ENCODE assay signal across 7 mouse cellular contexts in genomic region chr17:8468716-8469344, GRCm38 (mm10). TPM values are rescaled to one million over a fixed set of nuclear protein-coding genes. Genes with fewer than 3 reads are reported as not detected.
DNase-seq lines count a peak whose midpoint lies in the region; ATAC-seq and TF ChIP-seq lines count a peak whose summit lies in the region.

No protein-coding gene starts in this region.

- no peaks in the 10 kb centered on the region for H3K36me3 ChIP-seq in intestine, embryonic 16.5 days (ENCODE audit: control insufficient read depth, insufficient read depth, low read length)
- H3K36me3 ChIP-seq in midbrain, embryonic 11.5 days (ENCODE audit: control insufficient read depth, insufficient read depth, low read length), result no peaks in the 10 kb centered on the region
- no peaks in the 10 kb centered on the region for H3K36me3 ChIP-seq in small intestine, adult 2 months (ENCODE audit: control insufficient read depth, insufficient read depth, low read length)

- peak; percentile 93 to 97 for DNase-seq in cerebellum, postnatal 36 days
- peak; percentile 84 for DNase-seq in gastrocnemius, adult 2 months
- DNase-seq in left cerebral cortex, postnatal 10 days (ENCODE audit: extremely low spot score in 1 of 2, low spot score in 2 of 2), result peak; percentile 85
- peak; percentile 98 for DNase-seq in midbrain, embryonic 11.5 days (ENCODE audit: low spot score, missing footprints)

- peak; percentile 66 for ATAC-seq in activated CD4-positive, CD25-positive, alpha-beta regulatory T cell, adult 4 months
- peak; percentile 56; the same call in 1 of the 2 replicates for ATAC-seq in intestine, embryonic 16.5 days
- peak; percentile 72 for ATAC-seq in midbrain, embryonic 11.5 days (ENCODE audit: low FRiP score)

- peak; percentile 87 for TF ChIP-seq CTCF in gastrocnemius, adult 2 months (IDR thresholded peaks at IDR 0.05)
- peak; percentile 85 for TF ChIP-seq CTCF in small intestine, adult 2 months (IDR thresholded peaks at IDR 0.05; ENCODE audit: extremely low read depth, insufficient read length, insufficient replicate concordance, low read depth, low read length)

- H3K4me3 ChIP-seq in gastrocnemius, adult 2 months, result no peak overlapping the region
- no peak overlapping the region for H3K4me3 ChIP-seq in intestine, embryonic 16.5 days (ENCODE audit: low read length)
- H3K4me3 ChIP-seq in midbrain, embryonic 11.5 days (ENCODE audit: low read depth, low read length), result no peak overlapping the region
- no peak overlapping the region for H3K4me3 ChIP-seq in small intestine, adult 2 months (ENCODE audit: low read depth, low read length)

- WGBS in intestine, embryonic 16.5 days, result 15% methylated on average over 19 of the region's 19 CpGs
- WGBS in midbrain, embryonic 11.5 days, result 17% methylated on average over 19 of the region's 19 CpGs
- WGBS in small intestine, adult 2 months, result 16% methylated on average over 19 of the region's 19 CpGs

- peaks cover 4% of the 10 kb centered on the region for H3K27me3 ChIP-seq in intestine, embryonic 16.5 days (replicated peaks; ENCODE audit: control insufficient read depth, insufficient read depth, low read length)
- H3K27me3 ChIP-seq in midbrain, embryonic 11.5 days (ENCODE audit: control insufficient read depth, insufficient read depth, low read length), result peaks cover 3% of the 10 kb centered on the region; the same call in 1 of the 2 replicates
- H3K27me3 ChIP-seq in small intestine, adult 2 months (ENCODE audit: control insufficient read depth, insufficient read depth, low read length), result 0 out of 2 replicates have a peak, but pooled peaks cover 4% of the 10 kb centered on the region

- no peak overlapping the region for H3K9ac ChIP-seq in intestine, embryonic 16.5 days (ENCODE audit: low read depth, low read length)
- H3K9ac ChIP-seq in midbrain, embryonic 11.5 days (ENCODE audit: low read length), result no peak overlapping the region

- H3K4me2 ChIP-seq in intestine, embryonic 16.5 days (ENCODE audit: low read depth, low read length), result no peak overlapping the region
- no peak overlapping the region for H3K4me2 ChIP-seq in midbrain, embryonic 11.5 days

- no peaks in the 10 kb centered on the region for H3K9me3 ChIP-seq in intestine, embryonic 16.5 days (ENCODE audit: control insufficient read depth, low read length)
- no peaks in the 10 kb centered on the region for H3K9me3 ChIP-seq in midbrain, embryonic 11.5 days (ENCODE audit: control insufficient read depth, low read length)

- intact Hi-C loops in gastrocnemius, adult 2 months (cut with DNase I), result loop anchor here (1.0 to 10.0 kb wide), 5 partner anchors 33 to 456 kb away; partner anchors contain the start of gene Pde10a
- intact Hi-C loops in left cerebral cortex, postnatal 10 days (cut with DNase I), result loop anchor here (2.0 to 10.0 kb wide), 3 partner anchors 56 to 466 kb away; partner anchors contain the start of gene Pde10a

- no peak for TF ChIP-seq POLR2A in small intestine, adult 2 months (IDR thresholded peaks at IDR 0.05; ENCODE audit: low read depth, low read length)

- H3K27ac ChIP-seq in gastrocnemius, adult 2 months, result no peak overlapping the region
- H3K27ac ChIP-seq in intestine, embryonic 16.5 days (ENCODE audit: low read length), result no peak overlapping the region
- no peak overlapping the region for H3K27ac ChIP-seq in midbrain, embryonic 11.5 days (ENCODE audit: low read depth, low read length)
- no peak overlapping the region for H3K27ac ChIP-seq in small intestine, adult 2 months (ENCODE audit: insufficient read depth, low read depth, low read length)

- no peaks in the 10 kb centered on the region for H3K4me1 ChIP-seq in intestine, embryonic 16.5 days (ENCODE audit: control insufficient read depth, insufficient read depth, low read length)
- H3K4me1 ChIP-seq in midbrain, embryonic 11.5 days (ENCODE audit: control insufficient read depth, insufficient read depth, low read length), result no peaks in the 10 kb centered on the region
- no peaks in the 10 kb centered on the region for H3K4me1 ChIP-seq in small intestine, adult 2 months (ENCODE audit: control insufficient read depth, insufficient read depth, insufficient read length, low read length)

RNA-seq across cellular contexts. Expression of gene T, which starts 34.6 kb away (rescaled TPM):
- not detected for polyA plus RNA-seq in activated CD4-positive, CD25-positive, alpha-beta regulatory T cell, adult 4 months (2017; shearing (Covaris generic))
- not detected for total RNA-seq in gastrocnemius, adult 2 months (2021)
- 0.17 and 0.23 TPM in 2 replicates for polyA plus RNA-seq in intestine, embryonic 16.5 days (2015; fragmentation: Nextera tagmentation; extraction: Ambion mirVana)
- under 1 TPM in 1 of 2 experiments, not detected in 1; 0.51 TPM for total RNA-seq in left cerebral cortex, postnatal 10 days (2021)
- 0.93 and 1.3 TPM in 2 replicates for polyA plus RNA-seq in midbrain, embryonic 11.5 days (2014; fragmentation: Nextera tagmentation; extraction: Ambion mirVana)
- not detected in 2 replicates for polyA plus RNA-seq in small intestine, adult 2 months (2012; rRNA removed)

RNA-seq across cellular contexts. Expression of gene Pde10a, which starts 56.3 kb away (rescaled TPM):
- polyA plus RNA-seq in activated CD4-positive, CD25-positive, alpha-beta regulatory T cell, adult 4 months (2017; shearing (Covaris generic)), result not detected
- total RNA-seq in gastrocnemius, adult 2 months (2021), result 1 to 10 TPM; 4.0 to 6.0 TPM
- polyA plus RNA-seq in intestine, embryonic 16.5 days (2015; fragmentation: Nextera tagmentation; extraction: Ambion mirVana), result 0.61 and 1.0 TPM in 2 replicates
- 10 to 100 TPM; 59.0 to 83.7 TPM for total RNA-seq in left cerebral cortex, postnatal 10 days (2021)
- 4.8 TPM in 2 replicates for polyA plus RNA-seq in midbrain, embryonic 11.5 days (2014; fragmentation: Nextera tagmentation; extraction: Ambion mirVana)
- polyA plus RNA-seq in small intestine, adult 2 months (2012; rRNA removed), result 0.52 and 0.69 TPM in 2 replicates
